Mouse (Mus musculus) embryo, embryonic 11.5 days (tissue): ENCODE results near the gene Pnpla3.

Source experiments
- DNase-seq: peaks from one replicate; pipeline ENCODE4 v3.0.0-alpha.2; 2012; ENCODE audit warnings: low read depth, low spot score

Gene Pnpla3

DNA sequence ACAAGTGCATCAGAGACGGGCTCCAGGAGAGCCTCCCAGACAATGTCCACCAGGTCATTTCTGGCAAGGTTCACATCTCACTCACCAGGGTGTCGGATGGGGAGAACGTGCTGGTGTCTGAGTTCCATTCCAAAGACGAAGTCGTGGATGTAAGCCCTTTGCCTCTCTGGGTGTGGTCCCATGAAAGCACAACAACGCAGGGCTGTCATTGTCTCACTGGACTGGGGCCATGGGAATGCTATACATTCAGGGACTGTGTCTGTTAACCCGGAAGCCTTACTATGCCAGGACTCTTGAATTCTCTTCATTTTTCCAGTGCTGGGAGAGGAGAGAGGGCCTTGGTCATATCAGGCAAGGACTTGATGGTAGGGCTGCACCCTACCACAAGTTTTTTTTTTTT is 3.5 kb downstream of the Pnpla3 start:
- no peak for DNase-seq

DNA sequence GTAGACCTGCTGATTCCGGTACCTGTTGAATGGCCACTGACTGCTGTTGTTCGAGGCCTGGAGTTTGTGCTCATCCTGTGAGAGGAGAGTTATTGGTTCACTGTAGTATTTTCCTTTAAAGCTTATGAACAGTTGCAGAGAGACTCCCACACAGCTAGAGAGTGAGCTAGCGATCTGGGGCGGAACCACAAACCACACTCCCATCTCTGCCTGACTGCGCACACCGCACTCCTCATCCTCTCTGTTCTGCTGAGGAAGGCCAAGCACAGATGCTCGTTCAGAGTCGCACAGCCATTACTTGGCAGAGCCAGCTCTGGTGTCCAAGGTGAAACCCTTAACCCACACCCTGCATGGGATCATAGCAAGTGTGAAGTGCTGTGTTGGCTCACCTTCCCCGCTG is 11.1 kb downstream of the Pnpla3 start:
- no peak for DNase-seq

DNA sequence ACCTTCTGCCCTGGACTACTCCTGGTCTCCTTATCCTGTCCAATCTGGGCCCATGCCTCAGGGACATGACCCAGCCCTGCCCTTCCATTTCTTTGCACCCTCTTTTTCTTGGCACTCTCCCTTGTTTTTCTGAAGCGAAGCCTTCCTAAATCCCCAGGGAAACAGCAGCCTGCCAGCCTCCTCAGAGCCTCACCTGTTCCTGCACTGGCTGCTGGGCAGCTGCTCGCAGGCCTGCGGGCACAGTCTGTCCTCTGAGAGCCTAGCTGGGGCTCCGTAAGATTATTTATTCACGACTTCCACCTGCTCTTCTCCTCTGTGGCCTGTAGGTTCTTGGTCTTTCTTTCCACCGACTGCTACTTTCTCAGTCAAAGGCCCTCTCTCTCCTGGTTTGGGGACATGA is 14.4 kb downstream of the Pnpla3 start:
- DNase-seq: no peak

DNA sequence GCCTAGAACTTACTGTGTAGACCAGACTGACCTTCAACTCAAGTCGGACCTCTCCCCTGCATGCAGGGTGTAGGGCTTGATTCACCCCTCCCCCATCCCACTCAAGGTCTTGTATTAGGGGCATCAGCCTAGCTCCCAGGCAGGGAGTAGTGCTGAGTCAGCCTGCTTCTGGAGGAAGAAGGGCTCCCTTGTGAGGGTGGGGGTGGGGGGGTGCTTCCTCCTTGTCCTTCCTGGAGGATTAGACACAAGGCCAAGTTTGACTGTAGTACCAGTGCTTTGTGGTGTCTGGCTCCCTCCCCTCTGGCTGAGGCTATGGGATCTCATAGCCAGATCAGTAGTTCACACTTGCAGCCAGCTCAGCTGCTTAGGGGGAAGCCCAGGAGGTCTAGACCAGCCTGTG is 16.3 kb downstream of the Pnpla3 start:
- no peak for DNase-seq

DNA sequence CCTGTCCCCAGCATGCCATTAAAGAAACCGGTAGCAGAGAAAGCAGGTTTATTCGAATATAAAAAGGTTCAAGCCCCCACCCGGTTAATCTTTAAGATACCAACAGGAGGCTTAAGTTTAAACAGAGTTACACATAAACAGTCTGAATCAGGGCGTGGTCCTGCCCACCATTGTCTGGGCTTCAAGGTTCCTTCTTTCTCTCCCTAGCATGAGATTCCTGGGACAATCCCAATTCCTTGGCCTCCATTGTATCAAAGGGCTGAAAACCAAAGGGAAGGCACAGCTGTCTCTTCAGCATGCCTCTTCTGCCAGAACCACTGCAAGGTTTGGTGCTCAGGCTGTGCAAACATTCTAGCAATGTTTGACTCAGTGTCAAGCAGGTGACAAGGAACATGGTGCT is 18.6 kb downstream of the Pnpla3 start:
- no peak for DNase-seq

DNA sequence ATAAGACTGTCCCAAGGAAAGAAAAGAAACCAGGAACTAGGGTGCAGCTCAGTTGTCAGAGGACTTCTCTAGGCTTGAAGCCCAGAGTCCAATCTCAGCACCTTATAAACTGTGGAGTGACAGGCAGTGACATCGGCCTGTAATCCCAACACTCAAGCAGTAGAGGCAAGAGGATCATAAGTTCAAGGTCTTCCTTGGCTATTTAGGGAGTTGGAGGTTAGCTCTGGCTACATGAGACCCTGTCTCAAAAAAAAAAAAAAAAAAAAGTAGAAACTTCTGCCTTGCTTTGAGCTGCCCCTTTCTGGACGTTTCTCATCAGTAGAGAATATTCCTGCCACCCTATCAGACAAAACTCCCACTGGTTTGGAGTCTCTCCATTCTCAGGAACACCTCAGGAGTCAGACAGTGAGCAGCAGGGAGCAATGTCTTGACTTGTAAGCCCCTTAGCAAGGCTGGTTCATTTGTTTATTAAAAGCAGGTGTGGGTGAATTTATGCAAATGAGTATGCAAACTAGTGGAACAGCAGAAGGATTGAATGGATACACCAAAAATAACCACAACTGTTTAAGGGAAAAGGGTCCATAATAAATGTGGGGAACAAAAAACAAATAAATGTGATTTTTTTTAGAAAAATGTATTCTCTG is 21.4 kb downstream of the Pnpla3 start:
- DNase-seq: no peak

DNA sequence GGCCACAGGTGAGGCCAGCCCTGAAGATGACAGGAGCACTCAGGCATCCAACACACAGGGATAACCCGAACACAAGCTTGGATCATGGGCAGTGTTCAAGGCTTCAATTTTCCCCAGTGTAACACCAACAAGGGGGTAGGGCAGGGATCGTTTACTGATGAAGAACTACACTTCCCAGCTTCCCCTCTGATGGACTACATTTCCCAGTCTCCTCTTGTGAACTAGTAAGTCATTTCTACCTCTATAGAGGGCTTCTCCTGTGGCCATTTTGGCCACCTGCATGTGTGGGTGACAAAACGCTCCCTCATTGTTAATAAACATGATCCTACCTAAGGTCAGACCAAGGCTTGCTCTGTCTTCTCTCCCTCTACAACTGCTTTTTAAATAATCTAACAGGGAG is 22.2 kb downstream of the Pnpla3 start:
- no peak for DNase-seq

DNA sequence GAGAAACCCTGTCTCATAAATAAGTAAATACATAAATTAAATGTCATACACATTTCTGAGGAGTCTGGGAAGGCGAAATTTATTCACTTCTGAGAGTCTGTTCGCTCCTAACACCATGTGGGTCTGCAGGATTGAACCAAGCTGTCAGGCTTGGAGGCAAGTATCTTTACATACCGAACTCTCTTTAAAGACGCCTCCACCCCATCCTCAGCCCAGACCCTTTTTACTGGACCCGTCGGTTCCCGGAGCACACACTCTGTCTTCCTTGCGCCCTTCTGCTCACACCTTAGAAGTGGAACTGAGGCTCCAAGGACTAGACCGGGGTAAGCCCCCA is 24.1 kb downstream of the Pnpla3 start:
- no peak for DNase-seq

DNA sequence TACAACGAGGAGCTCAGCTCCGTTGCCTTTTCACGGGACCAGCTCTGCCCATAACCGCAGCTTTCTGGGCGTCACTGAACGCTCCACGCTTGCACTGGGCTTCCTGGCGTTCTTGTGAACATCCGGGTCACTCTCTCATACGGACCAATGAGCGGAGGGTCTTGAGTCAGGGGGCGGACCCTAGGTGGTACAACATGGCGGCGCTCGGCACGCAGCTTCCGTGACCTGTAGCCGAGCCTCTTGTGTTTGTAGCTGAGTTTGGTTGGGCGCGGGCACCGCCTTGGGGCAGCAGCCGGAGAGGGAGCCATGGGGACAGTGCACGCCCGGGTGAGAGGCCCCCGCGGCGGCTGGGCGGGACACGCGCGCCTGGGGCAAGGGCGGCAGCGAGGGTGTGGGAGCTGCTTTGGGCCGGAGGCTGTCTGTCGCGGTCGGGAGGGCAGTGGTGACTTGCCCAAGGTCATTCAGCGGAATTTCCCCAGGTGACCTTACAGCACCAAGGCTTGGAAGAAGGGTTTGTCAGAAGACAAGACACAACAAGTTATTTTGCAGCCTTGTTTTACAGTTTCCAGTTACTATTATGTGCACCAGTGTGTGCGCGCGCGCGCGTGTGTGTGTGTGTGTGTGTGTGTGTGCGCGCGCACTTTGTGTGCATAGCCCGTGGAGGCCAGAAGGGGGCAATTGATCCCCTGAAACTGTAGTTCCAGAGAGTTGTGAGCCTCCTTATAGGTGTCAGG is 24.6 kb downstream of the Pnpla3 start, which contains the start of gene Samm50:
Gene Samm50 (plus strand): TSS at position 184 of the 734 bp plus-strand sequence.
- peak; percentile 90 for DNase-seq

DNA sequence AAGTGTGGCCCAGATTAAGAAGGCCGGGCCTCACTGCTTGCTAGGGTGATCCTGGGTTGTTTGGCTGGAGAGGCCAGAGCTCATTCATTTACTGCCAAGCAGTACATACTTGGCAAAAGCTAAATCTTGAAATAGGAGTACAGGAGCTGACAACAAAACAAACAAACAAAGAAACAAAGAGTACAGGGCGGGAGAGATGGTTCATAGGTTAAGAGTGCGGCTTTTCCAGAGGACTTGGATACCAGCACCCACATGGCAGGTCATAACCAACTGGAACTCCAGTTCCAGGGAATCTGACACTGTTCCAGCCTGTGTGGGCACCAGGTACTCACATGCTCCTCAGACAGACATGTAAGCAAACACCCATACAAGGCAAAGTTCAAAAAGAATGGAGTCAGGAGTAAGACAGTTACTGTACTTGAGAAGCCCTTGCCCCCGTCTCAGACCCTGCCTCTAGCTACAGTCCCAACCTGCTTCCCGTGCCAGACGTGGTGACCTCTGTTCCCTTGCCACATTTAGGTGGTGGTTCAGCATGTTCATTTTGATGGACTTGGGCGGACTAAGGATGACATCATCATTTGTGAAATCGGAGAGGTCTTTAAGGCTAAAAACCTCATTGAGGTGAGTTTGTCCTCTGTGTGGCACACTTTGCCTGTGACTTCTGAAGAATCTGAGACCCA is 29.0 kb downstream of the Pnpla3 start:
- no peak for DNase-seq

DNA sequence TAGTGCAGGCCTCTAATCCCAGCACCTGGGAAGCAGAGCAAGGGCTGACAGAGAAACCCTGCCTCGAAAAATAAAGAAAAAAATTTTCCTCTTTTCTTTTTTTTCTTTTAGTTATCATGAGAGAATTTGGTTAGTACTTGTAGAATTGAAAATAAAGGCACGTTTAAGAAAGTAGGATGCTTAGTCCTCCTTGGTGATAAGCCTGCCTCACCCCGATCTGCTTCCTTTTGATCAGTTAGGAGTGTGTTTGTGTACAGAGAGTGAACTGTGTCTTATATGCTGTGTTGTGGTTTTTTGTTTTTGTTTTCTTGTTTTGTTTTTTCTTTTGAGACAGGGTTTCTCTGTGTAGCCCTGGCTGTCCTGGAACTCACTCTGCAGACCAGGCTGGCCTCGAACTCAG is 39.7 kb downstream of the Pnpla3 start:
- DNase-seq: no peak

DNA sequence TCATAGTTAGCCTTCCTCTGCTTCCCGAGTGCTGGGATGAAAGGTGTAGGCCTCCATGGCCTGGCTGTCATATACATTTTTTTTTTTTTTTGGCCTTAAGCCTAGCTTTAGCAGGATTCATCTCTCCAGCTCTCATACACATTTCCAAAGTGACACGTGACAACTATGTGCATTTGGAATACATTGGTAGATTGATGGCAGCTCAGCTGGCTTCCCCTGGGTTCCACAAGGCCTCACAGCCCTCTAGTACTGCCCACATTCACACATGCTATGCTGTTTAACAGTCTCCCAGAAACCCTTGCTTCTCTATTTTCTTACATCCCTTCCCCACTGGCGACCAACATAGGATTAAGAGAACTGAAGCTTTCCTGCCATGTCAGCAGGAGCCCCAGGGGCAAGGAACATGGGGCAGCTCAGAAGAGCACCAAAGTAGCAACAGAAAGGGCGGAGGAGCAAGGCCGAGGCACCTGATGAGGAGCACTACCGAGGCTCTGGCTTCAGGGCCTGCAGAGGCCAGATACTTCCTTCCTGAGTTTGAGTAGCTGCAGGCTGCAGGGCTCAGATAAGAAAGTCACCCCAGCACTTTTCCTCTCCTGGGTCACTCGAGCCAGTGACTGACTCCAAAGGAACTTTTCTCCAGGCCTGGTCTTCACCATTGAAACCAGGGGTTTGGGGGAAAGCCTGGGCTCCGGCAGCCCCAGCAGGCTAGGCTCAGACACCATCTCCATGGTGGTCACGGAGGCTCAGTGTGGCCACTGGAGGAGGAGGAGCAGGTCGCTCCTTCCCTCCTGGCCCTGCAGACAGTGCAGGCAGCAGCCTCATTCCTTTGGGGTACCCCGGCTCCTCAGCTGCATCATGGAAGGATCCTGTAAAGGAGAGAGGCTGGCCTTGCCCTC is 42.1 kb downstream of the Pnpla3 start:
- no peak for DNase-seq

DNA sequence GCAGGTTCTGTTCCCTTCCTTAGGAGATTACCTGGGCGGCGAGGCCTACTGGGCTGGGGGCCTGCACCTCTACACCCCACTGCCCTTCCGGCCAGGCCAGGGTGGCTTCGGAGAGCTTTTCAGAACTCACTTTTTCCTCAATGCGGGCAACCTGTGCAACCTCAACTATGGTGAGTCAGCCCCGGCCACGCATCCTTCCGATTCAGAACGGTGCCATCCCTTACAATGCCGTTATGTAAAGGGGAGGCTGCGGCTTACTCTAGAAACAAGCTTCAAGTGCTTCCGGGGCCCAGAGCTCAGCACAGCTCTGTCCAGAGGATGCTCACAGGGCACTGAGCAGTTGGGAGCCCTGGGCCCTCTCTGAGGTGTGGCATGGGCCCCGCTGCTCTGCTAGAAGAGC is 42.8 kb downstream of the Pnpla3 start:
- DNase-seq: no peak

DNA sequence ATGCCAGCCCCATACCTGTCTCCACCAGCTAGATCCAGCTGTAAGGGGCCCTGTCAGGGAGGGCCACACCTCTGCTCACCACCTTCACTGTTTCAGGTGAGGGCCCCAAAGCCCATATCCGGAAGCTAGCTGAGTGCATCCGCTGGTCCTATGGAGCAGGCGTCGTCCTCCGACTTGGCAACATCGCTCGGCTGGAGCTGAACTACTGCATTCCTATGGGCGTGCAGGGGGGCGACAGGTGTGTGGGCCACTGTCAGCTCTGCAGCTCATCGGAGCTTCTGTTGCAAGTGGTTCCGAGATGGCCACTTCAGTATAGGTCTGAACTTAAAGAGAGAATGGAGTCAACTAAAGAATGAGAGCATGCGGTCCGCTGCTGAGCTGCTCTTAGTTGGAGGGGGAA is 43.3 kb downstream of the Pnpla3 start:
- no peak for DNase-seq

DNA sequence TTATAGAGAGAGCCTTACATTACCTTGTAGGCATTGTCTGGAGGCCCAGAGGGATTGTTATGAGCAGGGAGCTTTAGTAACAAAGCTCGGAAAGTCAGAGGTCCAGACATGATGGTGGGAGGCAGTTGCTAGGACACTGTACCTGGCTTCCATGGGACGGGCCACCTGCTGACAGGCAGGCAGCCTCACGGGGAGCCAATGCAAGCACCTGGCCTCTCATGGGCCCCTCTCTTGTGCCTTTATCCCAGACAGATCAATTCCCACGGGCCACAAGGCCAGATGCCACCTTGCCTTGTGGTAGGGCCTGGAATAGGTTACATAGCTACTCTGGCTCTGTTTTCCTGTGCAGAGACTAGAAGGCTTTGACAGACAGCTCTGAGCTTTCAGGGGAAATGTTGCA is 43.9 kb downstream of the Pnpla3 start:
- no peak for DNase-seq

DNA sequence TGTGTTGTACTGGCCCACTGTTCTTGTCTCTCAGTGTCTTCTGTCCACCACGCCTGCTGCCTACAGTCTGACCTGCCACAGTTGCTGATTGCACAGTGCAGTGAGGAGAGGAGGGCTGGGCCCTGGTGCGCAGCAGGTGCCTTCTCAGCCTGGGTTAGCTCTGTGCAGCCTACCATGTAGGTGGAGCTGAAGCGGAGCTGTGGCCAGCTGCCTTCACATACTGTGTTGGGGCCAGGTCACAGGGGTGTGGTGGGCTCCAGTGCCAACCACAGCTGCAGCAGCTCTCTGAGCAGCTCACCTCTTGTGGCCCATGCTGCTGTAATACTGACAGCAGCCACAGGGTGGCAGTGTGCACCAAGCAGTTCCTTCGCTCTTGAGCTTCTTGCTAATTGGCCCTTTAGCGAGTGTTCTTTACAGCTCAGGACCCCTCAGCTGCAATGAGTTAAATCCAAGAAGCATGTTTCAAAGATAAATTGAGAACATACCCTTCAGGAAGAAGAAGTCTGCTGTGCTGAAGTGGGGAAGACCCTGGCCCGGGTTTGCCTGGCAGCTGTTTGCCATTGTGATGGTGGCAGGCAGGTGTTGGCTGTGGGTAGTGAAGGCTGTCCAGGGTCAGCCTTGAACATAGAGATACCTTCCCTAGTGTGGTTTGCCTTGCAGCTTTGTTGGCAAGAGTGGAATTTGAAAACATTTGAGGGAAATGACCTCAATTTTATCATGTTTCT is 44.6 kb downstream of the Pnpla3 start:
- peak; percentile 84 for DNase-seq

DNA sequence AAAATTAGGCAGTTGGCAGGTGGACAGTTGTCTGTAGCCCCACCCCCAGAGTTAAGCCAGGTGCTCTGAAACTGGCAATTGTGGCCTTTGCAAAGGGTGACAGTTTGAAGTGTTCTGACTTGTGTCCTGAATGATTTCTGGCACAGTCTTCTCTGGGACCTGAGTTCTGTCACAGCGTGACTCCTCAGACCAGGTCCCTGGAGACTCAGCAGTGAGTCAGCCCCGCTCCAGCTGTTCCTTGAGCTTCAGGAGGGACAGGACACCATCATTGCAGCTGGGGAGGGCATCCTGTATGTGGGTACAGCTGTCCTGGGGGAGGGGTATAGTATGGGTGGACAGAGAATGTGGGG is 45.1 kb downstream of the Pnpla3 start:
- no peak for DNase-seq

DNA sequence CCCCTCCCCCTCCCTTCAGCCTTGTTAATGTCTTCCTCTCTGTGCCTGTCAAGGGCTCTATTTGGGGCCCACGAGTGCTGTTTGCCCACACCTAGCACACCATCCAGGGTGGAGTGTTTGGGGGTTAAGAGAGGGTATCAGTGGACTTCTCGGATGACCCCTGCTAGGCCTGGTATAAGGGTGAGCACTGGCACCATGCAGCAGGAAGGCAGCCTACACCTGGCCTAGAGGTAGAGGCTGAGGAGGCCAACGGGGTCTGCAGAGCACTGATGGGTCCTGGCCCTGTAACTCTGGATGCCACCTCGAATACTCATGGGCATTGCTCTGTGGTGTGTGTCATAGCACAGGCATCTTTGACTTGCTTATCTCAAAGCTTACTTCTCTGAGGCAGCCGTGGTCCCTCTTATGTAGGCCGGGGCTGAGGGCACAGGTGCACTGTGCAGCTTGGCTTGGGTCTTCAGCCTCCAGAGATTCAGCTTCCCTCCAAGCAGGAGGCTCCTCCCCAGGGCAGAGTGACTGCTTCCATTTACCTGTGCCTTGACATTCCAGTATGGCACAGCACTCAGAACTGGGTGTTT is 45.6 kb downstream of the Pnpla3 start:
- no peak for DNase-seq

DNA sequence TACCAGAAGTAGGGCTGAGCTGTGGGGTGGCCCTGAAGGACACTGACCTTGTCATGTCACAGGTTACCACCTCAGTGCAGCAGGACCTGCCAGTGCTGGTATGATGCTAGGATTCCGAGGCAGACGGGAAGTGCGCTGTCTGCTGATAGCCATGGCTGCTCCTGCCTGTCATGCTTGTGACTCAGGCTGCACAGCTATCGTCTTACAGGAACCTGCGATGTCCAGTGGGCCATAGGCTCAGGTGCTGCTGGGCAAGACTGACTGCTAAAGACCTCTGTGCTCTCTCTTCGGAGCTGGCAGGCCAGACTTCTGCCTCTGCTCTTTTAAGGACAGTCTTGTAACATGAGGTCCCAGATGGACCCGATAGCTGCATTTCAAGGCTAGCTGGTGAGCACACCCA is 46.8 kb downstream of the Pnpla3 start:
- DNase-seq: no peak

DNA sequence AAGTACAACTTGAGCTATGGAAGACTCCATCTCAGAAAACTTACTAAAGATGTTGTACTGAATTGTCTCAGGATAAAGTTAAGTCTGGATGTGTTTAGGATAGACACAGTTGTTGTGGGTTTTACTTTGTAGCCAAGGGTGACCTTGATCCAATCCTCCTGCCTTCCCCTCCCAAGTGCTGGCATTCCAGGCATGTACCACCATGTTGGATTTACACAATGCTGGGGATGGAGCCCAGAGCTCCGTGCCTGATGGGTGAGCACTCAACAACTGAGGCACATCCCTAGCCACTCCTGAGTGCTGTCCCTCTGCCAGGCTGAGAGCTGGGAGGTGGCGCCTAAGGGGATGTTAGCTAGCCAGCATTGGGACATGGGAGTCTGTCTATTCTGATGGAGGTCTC is 47.6 kb downstream of the Pnpla3 start:
- DNase-seq: no peak

DNA sequence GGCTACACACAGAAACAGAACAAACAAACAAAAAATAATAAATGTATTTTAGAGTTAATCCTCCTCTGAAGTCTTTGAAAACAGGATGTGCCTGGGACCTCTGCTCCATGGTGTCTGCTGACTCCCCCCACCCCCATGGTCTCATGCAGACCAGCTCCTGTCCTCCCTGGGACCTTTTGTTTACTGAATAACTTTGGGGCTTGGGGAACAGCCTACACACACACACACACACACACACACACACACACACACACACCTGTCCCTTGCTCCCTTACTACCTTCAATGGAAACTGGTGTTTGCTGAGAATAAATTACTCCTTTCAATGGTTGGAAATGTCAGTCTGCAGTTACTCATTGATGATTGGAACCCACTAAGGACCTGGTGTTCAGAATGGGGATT is 48.4 kb downstream of the Pnpla3 start:
- no peak for DNase-seq
